Mouse (Mus musculus): ENCODE results near the gene Fam13a. TPM values are rescaled to one million over a fixed set of nuclear protein-coding genes. Genes with fewer than 3 reads are reported as not detected.

The Fam13a gene
- polyA plus RNA-seq, 1 experiment: 1.6 TPM

GRCm38 (mm10) chr6:58964565-58964964, 59.8 kb downstream of the Fam13a start:
- no peak overlapping the region for H3K27ac ChIP-seq (ENCODE audit: control insufficient read depth, insufficient read depth, low read depth, low read length, poor library complexity)
- no peaks in the 10 kb centered on the region for H3K4me1 ChIP-seq (ENCODE audit: control insufficient read depth, insufficient read depth, low read length)
- no peak for TF ChIP-seq POLR2A (IDR thresholded peaks at IDR 0.05; ENCODE audit: borderline replicate concordance, control insufficient read depth, low read depth, low read length)
- TF ChIP-seq CTCF (IDR thresholded peaks at IDR 0.05; ENCODE audit: control insufficient read depth, insufficient read depth, low read length): no peak
- H3K4me3 ChIP-seq (replicated peaks; ENCODE audit: control insufficient read depth, low read depth, low read length): no peak overlapping the region

DNA sequence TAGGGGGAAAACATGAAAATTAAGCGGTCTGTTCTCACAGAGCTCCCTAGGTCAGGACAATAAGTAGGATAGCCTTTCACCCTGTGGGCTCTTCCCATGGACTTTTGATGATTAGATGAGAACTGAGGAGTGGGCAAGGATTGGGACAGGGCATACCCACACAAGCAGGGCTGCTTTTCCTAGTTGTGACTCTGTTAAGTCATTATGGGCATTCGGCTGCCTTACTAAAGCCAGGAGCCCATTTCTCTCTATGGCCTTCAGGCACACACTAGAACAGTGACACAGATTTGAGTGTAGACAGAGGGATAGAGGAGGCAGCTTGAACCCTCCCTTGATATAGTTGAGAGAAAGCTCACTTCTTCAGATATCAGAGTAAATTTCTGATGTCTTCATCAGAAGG, 60.3 kb downstream of the Fam13a start:
- no peak for TF ChIP-seq POLR2A (IDR thresholded peaks at IDR 0.05; ENCODE audit: borderline replicate concordance, control insufficient read depth, low read depth, low read length)
- TF ChIP-seq CTCF (IDR thresholded peaks at IDR 0.05; ENCODE audit: control insufficient read depth, insufficient read depth, low read length): no peak
- WGBS: 73% methylated on average over 2 of the region's 2 CpGs
- Histone ChIP-seq H3K4me1 (ENCODE audit: control insufficient read depth, insufficient read depth, low read length) (no peaks in the 10 kb centered on the region), H3K4me3 (replicated peaks; ENCODE audit: control insufficient read depth, low read depth, low read length) (no peak overlapping the region), H3K27ac (ENCODE audit: control insufficient read depth, insufficient read depth, low read depth, low read length, poor library complexity) (no peak overlapping the region)

GRCm38 (mm10) chr6:58962691-58963090, 61.7 kb downstream of the Fam13a start:
- Histone ChIP-seq H3K4me3 (replicated peaks; ENCODE audit: control insufficient read depth, low read depth, low read length) (no peak overlapping the region), H3K4me1 (ENCODE audit: control insufficient read depth, insufficient read depth, low read length) (no peaks in the 10 kb centered on the region), H3K27ac (ENCODE audit: control insufficient read depth, insufficient read depth, low read depth, low read length, poor library complexity) (no peak overlapping the region)
- no peak for TF ChIP-seq POLR2A (IDR thresholded peaks at IDR 0.05; ENCODE audit: borderline replicate concordance, control insufficient read depth, low read depth, low read length)
- TF ChIP-seq CTCF (IDR thresholded peaks at IDR 0.05; ENCODE audit: control insufficient read depth, insufficient read depth, low read length): no peak
- 83% methylated on average over 5 of the region's 5 CpGs for WGBS

DNA sequence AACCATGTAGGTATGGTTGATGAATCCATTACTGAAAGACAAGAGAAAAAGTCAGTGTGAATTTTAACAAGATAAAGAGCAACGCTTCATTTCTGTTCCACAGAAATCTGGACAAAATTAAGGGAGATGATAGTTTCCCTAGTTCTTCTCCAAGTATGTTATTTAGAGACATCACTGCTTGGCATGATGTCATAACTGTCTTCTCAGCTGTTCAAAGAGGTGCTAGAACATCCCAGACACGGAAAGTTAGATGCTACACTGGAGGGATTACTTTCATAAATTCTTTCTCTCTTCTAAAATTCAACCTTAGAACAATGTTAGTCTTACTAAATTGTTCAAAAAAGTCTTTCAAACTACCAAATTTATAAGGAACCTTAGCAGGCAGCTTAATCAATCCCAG, 63.8 kb downstream of the Fam13a start:
- 75% methylated on average over 2 of the region's 2 CpGs for WGBS
- H3K4me1 ChIP-seq (ENCODE audit: control insufficient read depth, insufficient read depth, low read length): no peaks in the 10 kb centered on the region
- H3K27ac ChIP-seq (ENCODE audit: control insufficient read depth, insufficient read depth, low read depth, low read length, poor library complexity): no peak overlapping the region
- no peak for TF ChIP-seq POLR2A (IDR thresholded peaks at IDR 0.05; ENCODE audit: borderline replicate concordance, control insufficient read depth, low read depth, low read length)
- no peak overlapping the region for H3K4me3 ChIP-seq (replicated peaks; ENCODE audit: control insufficient read depth, low read depth, low read length)

DNA sequence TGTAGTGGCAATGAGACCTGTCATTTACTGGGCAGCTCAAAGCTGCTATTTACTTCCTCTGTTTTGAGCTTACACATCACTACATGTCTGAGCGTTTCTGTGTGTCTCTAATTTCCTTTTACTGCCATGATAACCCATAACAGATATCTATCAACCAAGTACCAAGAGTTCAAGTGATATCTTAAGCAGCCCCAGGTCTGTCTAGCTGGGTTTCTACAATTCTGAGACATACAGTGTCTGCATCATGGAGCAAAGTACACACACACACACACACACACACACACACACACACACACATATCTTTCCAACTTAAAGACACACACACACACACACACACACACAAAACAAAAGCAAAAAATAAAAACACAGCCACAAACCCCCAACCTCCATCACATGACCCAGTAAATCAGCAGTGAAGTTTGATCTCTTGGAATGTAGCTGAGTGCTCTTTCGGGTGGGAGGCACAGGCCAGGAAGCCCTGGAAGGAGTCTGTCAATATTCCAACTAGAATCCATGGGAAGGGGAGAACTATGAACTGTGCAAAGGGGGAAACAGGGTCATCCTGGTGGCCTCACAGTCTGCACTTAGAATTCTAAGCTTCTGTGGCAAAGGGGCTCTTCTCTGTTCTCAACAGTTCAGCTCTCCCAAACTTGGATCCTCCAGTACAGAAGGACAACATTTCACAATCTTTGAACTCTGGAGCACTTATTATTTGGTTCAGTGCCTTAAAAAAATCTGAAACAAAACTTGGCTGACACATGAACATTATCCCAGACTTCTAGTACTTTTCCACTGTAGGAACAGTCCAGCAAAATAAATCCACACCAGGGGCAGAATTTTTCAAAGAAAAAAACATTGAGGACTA, 73.0 kb downstream of the Fam13a start:
- TF ChIP-seq POLR2A (IDR thresholded peaks at IDR 0.05; ENCODE audit: borderline replicate concordance, control insufficient read depth, low read depth, low read length) (no peak), CTCF (IDR thresholded peaks at IDR 0.05; ENCODE audit: control insufficient read depth, insufficient read depth, low read length) (no peak)
- no peak overlapping the region for H3K27ac ChIP-seq (ENCODE audit: control insufficient read depth, insufficient read depth, low read depth, low read length, poor library complexity)
- 55% methylated on average over 2 of the region's 2 CpGs for WGBS

GRCm38 (mm10) chr6:58950410-58950809, 73.9 kb downstream of the Fam13a start:
- TF ChIP-seq POLR2A (IDR thresholded peaks at IDR 0.05; ENCODE audit: borderline replicate concordance, control insufficient read depth, low read depth, low read length) (no peak), CTCF (IDR thresholded peaks at IDR 0.05; ENCODE audit: control insufficient read depth, insufficient read depth, low read length) (no peak)
- no peak overlapping the region for H3K4me3 ChIP-seq (replicated peaks; ENCODE audit: control insufficient read depth, low read depth, low read length)
- no peaks in the 10 kb centered on the region for H3K4me1 ChIP-seq (ENCODE audit: control insufficient read depth, insufficient read depth, low read length)
- H3K27ac ChIP-seq (ENCODE audit: control insufficient read depth, insufficient read depth, low read depth, low read length, poor library complexity): no peak overlapping the region
- WGBS: 79% methylated on average over 1 of the region's 1 CpGs

More for the DNA sequence above, 73.0 kb downstream of the Fam13a start:
- Histone ChIP-seq H3K4me1 (ENCODE audit: control insufficient read depth, insufficient read depth, low read length) (no peaks in the 10 kb centered on the region), H3K4me3 (replicated peaks; ENCODE audit: control insufficient read depth, low read depth, low read length) (no peak overlapping the region)

GRCm38 (mm10) chr6:58946840-58947239, 77.5 kb downstream of the Fam13a start:
- TF ChIP-seq CTCF (IDR thresholded peaks at IDR 0.05; ENCODE audit: control insufficient read depth, insufficient read depth, low read length): no peak
- no peak for TF ChIP-seq POLR2A (IDR thresholded peaks at IDR 0.05; ENCODE audit: borderline replicate concordance, control insufficient read depth, low read depth, low read length)
- 77% methylated on average over 4 of the region's 4 CpGs for WGBS
- Histone ChIP-seq H3K4me3 (replicated peaks; ENCODE audit: control insufficient read depth, low read depth, low read length) (no peak overlapping the region), H3K27ac (ENCODE audit: control insufficient read depth, insufficient read depth, low read depth, low read length, poor library complexity) (no peak overlapping the region), H3K4me1 (ENCODE audit: control insufficient read depth, insufficient read depth, low read length) (no peaks in the 10 kb centered on the region)

- H3K27ac ChIP-seq (ENCODE audit: control insufficient read depth, insufficient read depth, low read depth, low read length, poor library complexity): no peak overlapping the region
- no peak overlapping the region for H3K4me3 ChIP-seq (replicated peaks; ENCODE audit: control insufficient read depth, low read depth, low read length)
- TF ChIP-seq POLR2A (IDR thresholded peaks at IDR 0.05; ENCODE audit: borderline replicate concordance, control insufficient read depth, low read depth, low read length): no peak
- TF ChIP-seq CTCF (IDR thresholded peaks at IDR 0.05; ENCODE audit: control insufficient read depth, insufficient read depth, low read length): no peak
- WGBS: 63% methylated on average over 2 of the region's 2 CpGs
- H3K4me1 ChIP-seq (ENCODE audit: control insufficient read depth, insufficient read depth, low read length): no peaks in the 10 kb centered on the region
These were observed 78.1 kb downstream of the Fam13a start for GRCm38 (mm10) chr6:58946246-58946645.

Measured in bone marrow, adult 2 months (tissue).